In the genomic region with DNA sequence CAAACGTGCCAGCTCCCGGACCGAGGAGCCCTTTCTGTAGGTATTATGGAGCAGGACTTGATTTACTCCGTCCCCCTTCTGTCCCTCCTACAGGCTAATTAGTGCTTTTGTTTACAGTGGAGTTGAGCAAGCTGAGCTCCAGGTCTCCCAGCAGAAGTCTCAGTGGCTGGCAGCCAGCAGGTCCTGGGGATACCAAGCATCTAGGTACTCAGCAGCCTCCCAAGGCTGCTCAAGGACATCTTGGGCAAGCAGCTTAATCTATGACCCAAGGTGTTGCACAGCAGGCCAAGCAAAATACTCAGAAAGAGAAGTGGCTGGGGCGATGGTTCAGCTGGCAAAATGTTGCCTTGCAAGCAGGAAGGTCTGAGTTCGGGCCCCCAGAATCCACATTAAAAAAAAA, we compare ENCODE assay signal across 14 mouse cellular contexts.
DNase-seq lines count a peak whose midpoint lies in the region.
"Had no signal": no experiment of that assay in that cellular context is flagged by ENCODE, and none has a peak within 500 bp of the region (broad histone marks: within the 10 kb centered on the region; RNA-seq: fewer than 3 reads in every experiment).

No protein-coding gene starts in this region.

- DNase-seq in ovary, postnatal 36 days (ENCODE audit: low spot score): peak; percentile 19
- DNase-seq in ovary, postnatal 10 days (ENCODE audit: low spot score): no peak
- peak; percentile 55 to 67 for DNase-seq in lung, adult 18-20 months
- peak; percentile 43 for DNase-seq in lung, postnatal 14 days
- DNase-seq in neural tube, embryonic 10.5 days (ENCODE audit: extremely low spot score, low spot score): no peak
- DNase-seq in spleen, postnatal 4 days (ENCODE audit: low spot score in 2 of 2): no peak
- no peak for DNase-seq in Muller cell, postnatal 12 days (ENCODE audit: inconsistent ontology term)
- DNase-seq: adrenal gland, postnatal 14 days; cerebellum, adult 18-20 months; cerebellum, postnatal 10 days; gastrocnemius, adult 2 months; gastrocnemius, postnatal 25 days; heart, postnatal 10 days; heart, postnatal 4 days had no signal

Comparison
In these comparisons a context has a peak if more than half of its experiments do, and no peak if none do; other contexts are left out.
1. DNase-seq: peak in ovary, postnatal 36 days (single experiment), lung, adult 18-20 months (2 of 2) and lung, postnatal 14 days (single experiment); none in ovary, postnatal 10 days (single experiment), neural tube, embryonic 10.5 days (single experiment), spleen, postnatal 4 days (0 of 2) and Muller cell, postnatal 12 days (single experiment).